Mouse (Mus musculus) liver, postnatal 0 days (tissue): ENCODE data around the gene Sox5. TPM values are rescaled to one million over a fixed set of nuclear protein-coding genes. Genes with fewer than 3 reads are reported as not detected.

ENCODE experiments used
- ATAC-seq: fragments of 200-750 bp; cut with Nextera tagmentation; 2 replicates; pipeline ENCODE4 v1.8.0; 2017; ENCODE audit warnings: mild to moderate bottlenecking, moderate library complexity
- DNase-seq: peaks from one replicate; pipeline ENCODE4 v3.0.0-alpha.2; 2016
- H3K27ac ChIP-seq: fragments of 300-500 bp; sonication (generic); 2 replicates; pipeline ENCODE4 v1.5.1; 2014; ENCODE audit warnings: antibody characterized with exemption, moderate library complexity, mild to moderate bottlenecking, low read depth
- H3K27me3 ChIP-seq: fragments of 300-500 bp; sonication (generic); 2 replicates; pipeline ENCODE4 v1.6.1; 2014; ENCODE audit warnings: low read length, control low read depth, mixed read lengths; ENCODE audit not compliant: insufficient read depth
- H3K36me3 ChIP-seq: fragments of 300-500 bp; sonication (generic); replicated peaks from 2 replicates; pipeline ENCODE4 v1.6.1; 2014; ENCODE audit warnings: mild to moderate bottlenecking, control low read depth, low read length, moderate library complexity, mixed read lengths; ENCODE audit not compliant: insufficient read depth
- H3K4me1 ChIP-seq: fragments of 300-500 bp; sonication (generic); 2 replicates; pipeline ENCODE4 v1.6.1; 2014; ENCODE audit warnings: antibody characterized with exemption, mild to moderate bottlenecking, control low read depth; ENCODE audit not compliant: insufficient read depth
- H3K4me2 ChIP-seq: fragments of 300-500 bp; sonication (generic); 2 replicates; pipeline ENCODE4 v1.6.1; 2014; ENCODE audit warnings: low read depth, mild to moderate bottlenecking, low read length, moderate library complexity, mixed read lengths
- H3K4me3 ChIP-seq: fragments of 300-500 bp; sonication (generic); 2 replicates; pipeline ENCODE4 v1.5.1; 2014; ENCODE audit warnings: low read depth, low read length
- H3K9ac ChIP-seq: fragments of 300-500 bp; sonication (generic); replicated peaks from 2 replicates; pipeline ENCODE4 v1.6.1; 2014; ENCODE audit warnings: mild to moderate bottlenecking, moderate library complexity
- H3K9me3 ChIP-seq: fragments of 300-500 bp; sonication (generic); 2 replicates; pipeline ENCODE4 v1.6.1; 2016; ENCODE audit warnings: mild to moderate bottlenecking, control low read depth, low read length, mixed read lengths
- CTCF ChIP-seq: sonication (generic); IDR thresholded peaks from 2 replicates; pipeline ENCODE4 v1.5.1; 2016; ENCODE audit warnings: antibody characterized with exemption, low read depth
- EP300 ChIP-seq: IDR thresholded peaks from 2 replicates; pipeline ENCODE4 v1.6.1; 2016; ENCODE audit warnings: antibody characterized with exemption, low read depth, mild to moderate bottlenecking
- WGBS: fragments of 180-500 bp; shearing (Covaris S2); extraction: QIAGEN DNeasy Blood & Tissue Kit; methylation state at CpG from one replicate; pipeline ENCODE4 v1.1.7; 2014; ENCODE audit not compliant: insufficient replicate concordance; 5-methylcytosine and 5-hydroxymethylcytosine counted together
- polyA plus RNA-seq: library from polyadenylated mRNA; unstranded; fragments of >200 nt; fragmentation: Nextera tagmentation; extraction: Ambion mirVana; gene quantifications from 2 replicates; pipeline ENCODE4 v1.2.1, GENCODE M21; 2015

The Sox5 gene
- polyA plus RNA-seq, 1 experiment from 2014 or later, result 7.5 TPM

GRCm38 (mm10) chr6:144627539-144628115 is 154.2 kb downstream of the Sox5 start:
- H3K36me3 ChIP-seq, result no peaks in the 10 kb centered on the region
- no peak overlapping the region for H3K27ac ChIP-seq
- no peak for DNase-seq
- no peaks in the 10 kb centered on the region for H3K9me3 ChIP-seq
- no peaks in the 10 kb centered on the region for H3K27me3 ChIP-seq
- TF ChIP-seq CTCF (no peak), EP300 (no peak)
- 47% methylated on average over 7 of the region's 7 CpGs for WGBS
- no peak for ATAC-seq
- no peaks in the 10 kb centered on the region for H3K4me1 ChIP-seq
- no peak overlapping the region for H3K9ac ChIP-seq
- no peak overlapping the region for H3K4me2 ChIP-seq
- no peak overlapping the region for H3K4me3 ChIP-seq

DNA sequence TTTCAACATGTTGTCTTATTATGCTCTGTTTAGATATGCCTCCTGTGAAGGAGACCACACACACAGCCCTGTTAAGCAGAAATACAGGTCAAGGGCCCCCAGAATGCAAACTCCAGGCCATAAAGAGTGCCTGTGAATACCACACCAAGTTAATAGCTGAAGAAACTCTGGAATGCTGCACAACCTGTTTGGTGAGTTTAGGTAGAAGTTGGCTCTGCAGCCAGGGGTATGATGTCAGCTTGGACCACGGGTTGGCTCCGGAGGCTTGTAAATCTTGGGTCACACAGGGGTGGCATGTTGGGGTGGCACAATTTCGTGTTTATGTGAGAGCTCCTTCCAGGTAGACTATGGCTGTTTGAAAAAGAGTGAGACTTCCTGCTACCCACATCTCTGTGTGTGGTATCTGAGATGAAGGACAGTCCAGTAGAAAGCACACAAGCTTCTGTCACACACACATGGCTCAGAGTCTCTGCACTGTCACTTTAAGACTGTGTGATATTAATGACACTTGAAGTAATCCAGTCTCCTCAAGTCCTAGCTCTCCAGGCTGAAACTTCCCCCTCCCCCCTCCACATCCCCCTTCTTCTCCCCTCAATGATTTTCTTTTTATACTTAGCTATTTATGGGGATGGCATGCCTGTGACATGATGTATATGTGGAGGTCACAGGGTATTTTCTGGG is 160.5 kb downstream of the Sox5 start:
- H3K9me3 ChIP-seq, result no peaks in the 10 kb centered on the region
- no peaks in the 10 kb centered on the region for H3K36me3 ChIP-seq
- no peak overlapping the region for H3K9ac ChIP-seq
- H3K4me3 ChIP-seq, result no peak overlapping the region
- DNase-seq (no peak), ATAC-seq (no peak)
- H3K27ac ChIP-seq, result no peak overlapping the region
- no peaks in the 10 kb centered on the region for H3K4me1 ChIP-seq
- H3K4me2 ChIP-seq, result no peak overlapping the region
- TF ChIP-seq EP300 (no peak), CTCF (no peak)
- H3K27me3 ChIP-seq, result no peaks in the 10 kb centered on the region
- WGBS, result 46% methylated on average over 3 of the region's 3 CpGs

DNA sequence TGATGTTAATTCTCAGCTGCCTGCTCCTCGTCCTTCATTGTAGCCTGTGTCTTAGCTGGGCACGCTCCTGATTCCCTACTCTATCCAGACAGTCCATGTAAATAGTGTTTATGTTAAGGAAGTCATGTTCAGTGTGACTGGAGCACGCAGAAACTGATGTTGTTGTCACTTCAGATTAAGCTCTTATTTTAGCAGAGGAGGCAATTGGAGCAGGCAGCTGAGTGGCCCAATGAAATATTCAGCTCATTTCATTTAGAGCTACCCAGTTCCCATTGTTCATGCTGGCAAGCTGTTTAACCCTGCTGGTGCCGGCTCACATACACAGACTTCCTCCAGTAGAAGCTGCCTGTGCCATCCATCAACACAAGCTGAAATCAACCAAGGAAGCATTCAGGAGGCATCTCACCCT is 170.4 kb downstream of the Sox5 start:
- DNase-seq (no peak), ATAC-seq (no peak)
- 55% methylated on average over 4 of the region's 4 CpGs for WGBS
- no peaks in the 10 kb centered on the region for H3K9me3 ChIP-seq
- no peak overlapping the region for H3K27ac ChIP-seq
- no peak overlapping the region for H3K9ac ChIP-seq
- no peak overlapping the region for H3K4me3 ChIP-seq
- H3K27me3 ChIP-seq, result no peaks in the 10 kb centered on the region
- no peaks in the 10 kb centered on the region for H3K4me1 ChIP-seq
- TF ChIP-seq CTCF, result no peak
- no peak overlapping the region for H3K4me2 ChIP-seq
- H3K36me3 ChIP-seq, result no peaks in the 10 kb centered on the region

GRCm38 (mm10) chr6:144610878-144611277 is 170.9 kb downstream of the Sox5 start:
- TF ChIP-seq EP300, result no peak
- no peak for TF ChIP-seq CTCF
- Histone ChIP-seq H3K4me3 (no peak overlapping the region), H3K9ac (no peak overlapping the region), H3K27me3 (no peaks in the 10 kb centered on the region), H3K27ac (no peak overlapping the region), H3K4me1 (no peaks in the 10 kb centered on the region), H3K36me3 (no peaks in the 10 kb centered on the region), H3K4me2 (no peak overlapping the region), H3K9me3 (no peaks in the 10 kb centered on the region)
- WGBS, result 59% methylated on average over 8 of the region's 8 CpGs
- ATAC-seq, result no peak
- no peak for DNase-seq

- H3K27ac ChIP-seq, result no peak overlapping the region
- H3K4me3 ChIP-seq, result no peak overlapping the region
- H3K27me3 ChIP-seq, result no peaks in the 10 kb centered on the region
- no peak overlapping the region for H3K9ac ChIP-seq
- H3K36me3 ChIP-seq, result no peaks in the 10 kb centered on the region
- TF ChIP-seq EP300 (no peak), CTCF (no peak)
- WGBS, result 78% methylated on average over 4 of the region's 4 CpGs
- ATAC-seq, result no peak
- no peaks in the 10 kb centered on the region for H3K4me1 ChIP-seq
- no peak for DNase-seq
- H3K4me2 ChIP-seq, result no peak overlapping the region
- H3K9me3 ChIP-seq, result no peaks in the 10 kb centered on the region
Measured at GRCm38 (mm10) chr6:144602883-144603282, 178.9 kb downstream of the Sox5 start.

DNA sequence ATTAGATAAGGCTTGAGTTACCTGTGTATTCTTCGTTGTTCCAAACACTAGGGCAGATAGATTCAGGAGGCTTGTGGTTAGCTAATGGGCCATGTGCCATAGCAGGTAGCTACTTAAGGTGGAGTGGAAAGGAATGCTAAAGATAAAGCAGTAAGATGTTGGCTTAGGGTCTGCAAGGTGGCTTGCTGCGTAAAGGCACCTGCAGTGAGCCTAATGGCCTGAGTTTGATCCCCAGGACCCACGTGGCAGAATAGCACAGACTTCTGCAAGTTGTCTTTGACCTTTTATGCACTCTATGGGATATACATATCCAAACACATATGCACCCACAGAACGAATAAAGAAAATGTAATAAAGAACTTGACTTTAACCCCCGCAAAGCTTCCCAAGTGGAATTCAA is 181.4 kb downstream of the Sox5 start:
- no peaks in the 10 kb centered on the region for H3K9me3 ChIP-seq
- DNase-seq (no peak), ATAC-seq (no peak)
- H3K4me1 ChIP-seq, result no peaks in the 10 kb centered on the region
- TF ChIP-seq EP300 (no peak), CTCF (no peak)
- no peak overlapping the region for H3K9ac ChIP-seq
- 75% methylated on average over 5 of the region's 5 CpGs for WGBS
- H3K4me3 ChIP-seq, result no peak overlapping the region
- H3K27ac ChIP-seq, result no peak overlapping the region
- no peaks in the 10 kb centered on the region for H3K27me3 ChIP-seq
- no peaks in the 10 kb centered on the region for H3K36me3 ChIP-seq
- no peak overlapping the region for H3K4me2 ChIP-seq
